Mouse (Mus musculus): Measurements from ENCODE around the gene Gm19345. TPM values are rescaled to one million over a fixed set of nuclear protein-coding genes. Genes with fewer than 3 reads are reported as not detected.

Gene Gm19345
- polyA plus RNA-seq, 1 experiment from 2014 or later = 7.6 TPM

DNA sequence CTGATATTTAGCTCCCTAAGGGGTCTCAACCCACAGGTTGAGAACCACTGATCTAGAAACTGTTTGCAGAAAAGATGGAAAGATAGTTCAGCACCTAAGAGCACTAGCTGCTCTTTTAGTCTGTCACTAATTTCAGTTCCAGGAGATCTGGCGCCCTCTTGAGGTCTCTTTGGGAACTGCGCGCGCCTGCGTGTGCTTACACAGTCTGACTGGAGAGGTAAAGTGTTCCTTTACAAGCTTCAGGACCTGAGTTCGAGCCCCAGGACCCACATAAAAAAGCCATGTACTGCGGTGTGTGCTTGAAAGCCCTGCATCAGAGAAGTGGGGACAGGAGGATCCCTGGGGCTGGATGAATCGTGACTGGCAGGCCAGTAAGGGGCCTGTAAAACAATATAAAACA, 38.1 kb downstream of the Gm19345 start:
- H3K9ac ChIP-seq = no peak overlapping the region
- no peaks in the 10 kb centered on the region for H3K36me3 ChIP-seq
- 54% methylated on average over 8 of the region's 8 CpGs for WGBS
- ATAC-seq (ENCODE audit: low FRiP score) = no peak
- H3K4me2 ChIP-seq = no peak overlapping the region
- no peak overlapping the region for H3K27ac ChIP-seq
- H3K27me3 ChIP-seq = no peaks in the 10 kb centered on the region
- no peaks in the 10 kb centered on the region for H3K9me3 ChIP-seq
- no peak overlapping the region for H3K4me3 ChIP-seq
- no peaks in the 10 kb centered on the region for H3K4me1 ChIP-seq (replicated peaks)

Other genes with a start within 250 kb of the Gm19345 start
- gene Clasrp, start 247.5 kb upstream of the Gm19345 start, polyA plus RNA-seq (2015; fragmentation: Nextera tagmentation; extraction: Ambion mirVana) = 54.2 and 60.5 TPM in 2 replicates
- 4.9 and 5.4 TPM in 2 replicates for gene Relb, start 222.6 kb upstream of the Gm19345 start, polyA plus RNA-seq (2015; fragmentation: Nextera tagmentation; extraction: Ambion mirVana)
- gene Clptm1, start 187.0 kb upstream of the Gm19345 start, polyA plus RNA-seq (2015; fragmentation: Nextera tagmentation; extraction: Ambion mirVana) = 108 and 109 TPM in 2 replicates
- 0.56 TPM in 1 of 2 replicates, not detected in the other for gene Apoc2, start 174.1 kb upstream of the Gm19345 start, polyA plus RNA-seq (2015; fragmentation: Nextera tagmentation; extraction: Ambion mirVana)
- not detected in 2 replicates for gene Gm44805, start 170.6 kb upstream of the Gm19345 start, polyA plus RNA-seq (2015; fragmentation: Nextera tagmentation; extraction: Ambion mirVana)
- 0.12 TPM in 1 of 2 replicates, not detected in the other for gene Apoc4, start 170.5 kb upstream of the Gm19345 start, polyA plus RNA-seq (2015; fragmentation: Nextera tagmentation; extraction: Ambion mirVana)
- 2.7 and 3.8 TPM in 2 replicates for gene Apoc1, start 159.3 kb upstream of the Gm19345 start, polyA plus RNA-seq (2015; fragmentation: Nextera tagmentation; extraction: Ambion mirVana)
- gene Apoe, start 152.8 kb upstream of the Gm19345 start, polyA plus RNA-seq (2015; fragmentation: Nextera tagmentation; extraction: Ambion mirVana) = 339 and 374 TPM in 2 replicates
- 119 and 124 TPM in 2 replicates for gene Tomm40, start 136.6 kb upstream of the Gm19345 start, polyA plus RNA-seq (2015; fragmentation: Nextera tagmentation; extraction: Ambion mirVana)
- 49.1 and 49.8 TPM in 2 replicates for gene Nectin2, start 101.5 kb upstream of the Gm19345 start, polyA plus RNA-seq (2015; fragmentation: Nextera tagmentation; extraction: Ambion mirVana)
- 8.1 and 10.7 TPM in 2 replicates for gene Bcam, start 81.0 kb upstream of the Gm19345 start, polyA plus RNA-seq (2015; fragmentation: Nextera tagmentation; extraction: Ambion mirVana)
- not detected in 2 replicates for gene Cblc, start 55.2 kb upstream of the Gm19345 start, polyA plus RNA-seq (2015; fragmentation: Nextera tagmentation; extraction: Ambion mirVana)
- gene Bcl3, start 29.2 kb upstream of the Gm19345 start, polyA plus RNA-seq (2015; fragmentation: Nextera tagmentation; extraction: Ambion mirVana) = 0.60 and 1.5 TPM in 2 replicates
- gene Ceacam16, start 9.3 kb downstream of the Gm19345 start, polyA plus RNA-seq (2015; fragmentation: Nextera tagmentation; extraction: Ambion mirVana) = 0.48 and 0.58 TPM in 2 replicates
- gene Ceacam19, start 36.0 kb downstream of the Gm19345 start, polyA plus RNA-seq (2015; fragmentation: Nextera tagmentation; extraction: Ambion mirVana) = not detected in 2 replicates
- 7.8 and 9.4 TPM in 2 replicates for gene Pvr, start 69.2 kb downstream of the Gm19345 start, polyA plus RNA-seq (2015; fragmentation: Nextera tagmentation; extraction: Ambion mirVana)
- 0.13 TPM in 1 of 2 replicates, not detected in the other for gene Igsf23, start 98.8 kb downstream of the Gm19345 start, polyA plus RNA-seq (2015; fragmentation: Nextera tagmentation; extraction: Ambion mirVana)
- gene Ceacam20, start 113.4 kb downstream of the Gm19345 start, polyA plus RNA-seq (2015; fragmentation: Nextera tagmentation; extraction: Ambion mirVana) = not detected in 2 replicates
- gene Nlrp9b, start 139.5 kb downstream of the Gm19345 start, polyA plus RNA-seq (2015; fragmentation: Nextera tagmentation; extraction: Ambion mirVana) = not detected in 2 replicates
- not detected in 2 replicates for gene Vmn1r91, start 247.7 kb downstream of the Gm19345 start, polyA plus RNA-seq (2015; fragmentation: Nextera tagmentation; extraction: Ambion mirVana)